Mouse (Mus musculus) hindbrain, embryonic 16.5 days (tissue): ENCODE data around the gene Atxn7l3. TPM values are rescaled to one million over a fixed set of nuclear protein-coding genes. Genes with fewer than 3 reads are reported as not detected.
A peak's percentile ranks its signal among the peaks of the same experiment; 100 is the strongest.

Experiments
- ATAC-seq: fragments of 200-750 bp; cut with Nextera tagmentation; 2 replicates; pipeline ENCODE4 v1.8.0; 2017; ENCODE audit warnings: moderate TSS enrichment, moderate library complexity
- H3K27ac ChIP-seq: fragments of 300-500 bp; sonication (generic); 2 replicates; pipeline ENCODE4 v1.5.1; 2014; ENCODE audit warnings: low read depth, mild to moderate bottlenecking, control low read depth, low read length, moderate library complexity
- H3K27me3 ChIP-seq: fragments of 300-500 bp; sonication (generic); replicated peaks from 2 replicates; pipeline ENCODE4 v1.6.1; 2014; ENCODE audit warnings: low read length; ENCODE audit not compliant: control insufficient read depth, insufficient read depth
- H3K36me3 ChIP-seq: fragments of 300-500 bp; sonication (generic); 2 replicates; pipeline ENCODE4 v1.6.1; 2014; ENCODE audit warnings: mild to moderate bottlenecking, low read length, moderate library complexity, mixed read lengths; ENCODE audit not compliant: control insufficient read depth, insufficient read depth
- H3K4me1 ChIP-seq: fragments of 300-500 bp; sonication (generic); 2 replicates; pipeline ENCODE4 v1.6.1; 2014; ENCODE audit warnings: low read depth, low read length; ENCODE audit not compliant: control insufficient read depth, insufficient read depth
- H3K4me2 ChIP-seq: fragments of 300-500 bp; sonication (generic); 2 replicates; pipeline ENCODE4 v1.6.1; 2014; ENCODE audit warnings: mild to moderate bottlenecking, low read length, control low read depth, moderate library complexity
- H3K4me3 ChIP-seq: fragments of 300-500 bp; sonication (generic); 2 replicates; pipeline ENCODE4 v1.5.1; 2014; ENCODE audit warnings: mild to moderate bottlenecking, low read length, control low read depth, moderate library complexity
- H3K9ac ChIP-seq: fragments of 300-500 bp; sonication (generic); 2 replicates; pipeline ENCODE4 v1.6.1; 2014; ENCODE audit warnings: low read depth, mild to moderate bottlenecking, control low read depth, low read length, moderate library complexity
- H3K9me3 ChIP-seq: fragments of 300-500 bp; sonication (generic); 2 replicates; pipeline ENCODE4 v1.6.1; 2014; ENCODE audit warnings: mild to moderate bottlenecking, low read length, moderate library complexity; ENCODE audit not compliant: control insufficient read depth
- WGBS: fragments of 180-500 bp; shearing (Covaris S2); extraction: QIAGEN DNeasy Blood & Tissue Kit; methylation state at CpG from one replicate; pipeline ENCODE4 v1.1.7; 2014; 5-methylcytosine and 5-hydroxymethylcytosine counted together
- polyA plus RNA-seq: library from polyadenylated mRNA; unstranded; fragments of >200 nt; fragmentation: Nextera tagmentation; extraction: Ambion mirVana; gene quantifications from 2 replicates; pipeline ENCODE4 v1.2.1, GENCODE M21; 2015

Atxn7l3 gene
- polyA plus RNA-seq, 1 experiment from 2014 or later, result 26.6 TPM

DNA sequence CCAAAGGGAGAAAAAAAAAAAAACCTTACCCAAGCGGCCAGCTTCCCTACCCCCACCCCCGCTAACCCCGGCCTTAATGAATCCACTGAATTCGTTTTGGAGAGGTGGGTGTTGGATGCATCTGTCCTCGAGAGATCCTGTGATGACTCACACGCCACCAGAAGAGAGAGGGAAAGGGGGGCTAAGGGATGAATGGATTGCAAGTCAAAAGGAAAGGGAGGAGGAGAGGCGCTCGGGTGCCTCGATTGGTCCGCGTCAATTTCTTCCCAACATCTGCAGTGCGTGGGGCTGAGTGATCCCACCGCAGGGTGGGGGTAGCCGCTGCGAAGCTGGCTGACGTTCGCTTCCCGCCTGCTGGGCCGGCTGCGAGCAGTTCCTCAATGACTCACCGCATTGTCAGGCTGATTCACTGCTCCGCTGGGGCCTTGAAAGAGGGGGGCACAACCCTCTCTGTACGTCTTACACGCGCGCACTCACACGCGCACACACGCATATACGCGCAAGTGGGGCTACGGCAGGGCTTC is 51.4 kb downstream of the Atxn7l3 start:
- no peaks in the 10 kb centered on the region for H3K36me3 ChIP-seq
- no peaks in the 10 kb centered on the region for H3K27me3 ChIP-seq
- H3K4me2 ChIP-seq, result peak overlapping the region; percentile 85
- ATAC-seq, result peak; percentile 89
- peak overlapping the region; percentile 71 for H3K27ac ChIP-seq
- peak overlapping the region; percentile 43 for H3K4me3 ChIP-seq
- H3K9ac ChIP-seq, result peak overlapping the region; percentile 58
- under 1% methylated on average over 32 of the region's 32 CpGs for WGBS
- peaks cover 17% of the 10 kb centered on the region for H3K4me1 ChIP-seq
- H3K9me3 ChIP-seq, result no peaks in the 10 kb centered on the region

DNA sequence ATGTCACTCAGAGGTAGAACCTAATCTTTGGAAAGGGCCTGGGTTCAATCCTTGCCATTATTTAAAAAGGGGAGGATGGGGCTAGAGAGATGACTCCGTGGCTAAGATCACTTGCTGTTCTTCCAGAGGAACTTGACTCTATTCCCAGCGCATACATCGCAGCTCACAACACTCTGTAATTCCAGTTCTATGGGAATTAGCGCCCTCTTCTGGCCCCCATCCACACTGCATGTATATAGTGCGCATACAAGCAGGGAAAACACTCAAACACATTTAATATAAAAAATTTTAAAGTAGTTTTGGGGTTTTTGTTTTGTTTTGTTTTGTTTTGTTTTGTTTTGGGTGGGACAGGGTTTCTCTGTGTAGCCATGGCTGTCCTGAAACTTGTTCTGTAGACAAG is 54.6 kb downstream of the Atxn7l3 start:
- H3K27ac ChIP-seq, result no peak overlapping the region
- peaks cover 14% of the 10 kb centered on the region for H3K4me1 ChIP-seq
- no peaks in the 10 kb centered on the region for H3K9me3 ChIP-seq
- WGBS, result 53% methylated on average over 5 of the region's 5 CpGs
- no peaks in the 10 kb centered on the region for H3K36me3 ChIP-seq
- no peak overlapping the region for H3K4me3 ChIP-seq
- no peaks in the 10 kb centered on the region for H3K27me3 ChIP-seq
- H3K4me2 ChIP-seq, result no peak overlapping the region
- H3K9ac ChIP-seq, result no peak overlapping the region
- ATAC-seq, result no peak

DNA sequence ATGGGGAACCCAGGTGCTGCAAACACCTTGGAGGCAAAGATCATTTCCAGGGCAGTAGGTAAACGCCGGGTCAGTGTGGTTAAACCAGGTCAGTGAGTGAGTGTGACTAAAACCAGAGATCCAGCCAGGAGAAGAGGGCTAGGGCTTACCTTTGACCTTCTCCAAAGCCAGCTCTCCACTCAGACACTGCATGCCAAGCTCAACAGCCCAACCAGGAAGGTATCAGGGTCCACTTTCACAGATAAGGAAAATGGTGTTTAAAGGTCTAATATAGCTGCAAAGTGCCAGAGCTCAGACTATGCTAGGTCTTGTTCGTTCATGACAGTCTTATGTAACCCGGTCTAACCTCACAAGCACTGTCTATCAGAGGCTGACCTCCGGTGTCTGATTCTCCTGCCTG is 55.2 kb downstream of the Atxn7l3 start:
- ATAC-seq, result no peak
- Histone ChIP-seq H3K27me3 (no peaks in the 10 kb centered on the region), H3K36me3 (no peaks in the 10 kb centered on the region), H3K4me2 (no peak overlapping the region), H3K27ac (no peak overlapping the region), H3K4me3 (no peak overlapping the region), H3K9ac (no peak overlapping the region), H3K9me3 (no peaks in the 10 kb centered on the region), H3K4me1 (peaks cover 14% of the 10 kb centered on the region)
- 85% methylated on average over 5 of the region's 5 CpGs for WGBS

DNA sequence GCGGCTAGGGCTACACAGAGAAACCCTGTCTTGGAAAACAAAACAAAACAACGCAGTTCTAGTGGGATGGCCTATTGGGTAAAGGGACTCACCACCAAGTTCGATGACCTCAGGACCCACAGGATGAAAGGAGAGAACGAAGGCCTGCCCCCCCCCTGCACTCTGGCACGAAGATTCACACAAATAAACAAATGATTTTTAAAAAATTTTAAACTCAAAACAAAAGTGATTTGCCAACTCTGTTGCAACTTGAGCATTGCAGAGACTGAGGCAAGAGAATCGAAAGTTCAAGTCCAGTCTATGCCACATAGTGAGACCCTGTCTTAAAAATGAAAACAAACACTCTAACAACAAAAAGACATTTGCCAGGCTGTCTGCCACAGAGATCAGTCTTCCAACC is 55.8 kb downstream of the Atxn7l3 start:
- WGBS, result 90% methylated on average over 6 of the region's 6 CpGs

More for the DNA sequence above, 55.8 kb downstream of the Atxn7l3 start:
- no peak overlapping the region for H3K4me3 ChIP-seq
- no peak overlapping the region for H3K9ac ChIP-seq
- H3K9me3 ChIP-seq, result no peaks in the 10 kb centered on the region
- H3K27me3 ChIP-seq, result no peaks in the 10 kb centered on the region
- no peak overlapping the region for H3K4me2 ChIP-seq
- H3K4me1 ChIP-seq, result peaks cover 11% of the 10 kb centered on the region
- H3K36me3 ChIP-seq, result no peaks in the 10 kb centered on the region
- ATAC-seq, result no peak
- H3K27ac ChIP-seq, result no peak overlapping the region

Other genes with a start within 250 kb of the Atxn7l3 start
- 37.6 and 41.1 TPM in 2 replicates for gene Mpp2, start 208.1 kb downstream of the Atxn7l3 start, polyA plus RNA-seq
- gene Ppy, start 195.3 kb downstream of the Atxn7l3 start, polyA plus RNA-seq, result not detected in 2 replicates
- 3.4 and 3.7 TPM in 2 replicates for gene Pyy, start 188.8 kb downstream of the Atxn7l3 start, polyA plus RNA-seq
- 0.09 TPM in 1 of 2 replicates, not detected in the other for gene Nags, start 151.1 kb downstream of the Atxn7l3 start, polyA plus RNA-seq
- gene Tmem101, start 140.2 kb downstream of the Atxn7l3 start, polyA plus RNA-seq, result 42.2 and 47.7 TPM in 2 replicates
- 99.0 and 116 TPM in 2 replicates for gene Lsm12, start 111.3 kb downstream of the Atxn7l3 start, polyA plus RNA-seq
- 44.3 and 45.9 TPM in 2 replicates for gene G6pc3, start 107.0 kb downstream of the Atxn7l3 start, polyA plus RNA-seq
- gene Hdac5, start 66.5 kb downstream of the Atxn7l3 start, polyA plus RNA-seq, result 75.8 and 83.0 TPM in 2 replicates
- gene BC030867, start 47.7 kb downstream of the Atxn7l3 start, polyA plus RNA-seq, result 2.9 and 3.6 TPM in 2 replicates
- gene Asb16, start 27.9 kb downstream of the Atxn7l3 start, polyA plus RNA-seq, result 0.09 and 0.11 TPM in 2 replicates
- gene Tmub2, start 11.7 kb downstream of the Atxn7l3 start, polyA plus RNA-seq, result 81.6 and 85.0 TPM in 2 replicates
- 70.4 and 76.8 TPM in 2 replicates for gene Ubtf, start 23.1 kb upstream of the Atxn7l3 start, polyA plus RNA-seq
- 1.4 and 3.2 TPM in 2 replicates for gene Slc4a1, start 69.6 kb upstream of the Atxn7l3 start, polyA plus RNA-seq
- 127 and 136 TPM in 2 replicates for gene Rundc3a, start 96.8 kb upstream of the Atxn7l3 start, polyA plus RNA-seq
- gene Slc25a39, start 111.3 kb upstream of the Atxn7l3 start, polyA plus RNA-seq, result 182 and 187 TPM in 2 replicates
- gene Grn, start 133.7 kb upstream of the Atxn7l3 start, polyA plus RNA-seq, result 95.4 and 100 TPM in 2 replicates
- gene Fam171a2, start 151.1 kb upstream of the Atxn7l3 start, polyA plus RNA-seq, result 17.8 and 17.9 TPM in 2 replicates
- 9.4 and 13.1 TPM in 2 replicates for gene Itga2b, start 173.5 kb upstream of the Atxn7l3 start, polyA plus RNA-seq